ENCODE assay signal across 9 mouse cellular contexts in the genomic region with DNA sequence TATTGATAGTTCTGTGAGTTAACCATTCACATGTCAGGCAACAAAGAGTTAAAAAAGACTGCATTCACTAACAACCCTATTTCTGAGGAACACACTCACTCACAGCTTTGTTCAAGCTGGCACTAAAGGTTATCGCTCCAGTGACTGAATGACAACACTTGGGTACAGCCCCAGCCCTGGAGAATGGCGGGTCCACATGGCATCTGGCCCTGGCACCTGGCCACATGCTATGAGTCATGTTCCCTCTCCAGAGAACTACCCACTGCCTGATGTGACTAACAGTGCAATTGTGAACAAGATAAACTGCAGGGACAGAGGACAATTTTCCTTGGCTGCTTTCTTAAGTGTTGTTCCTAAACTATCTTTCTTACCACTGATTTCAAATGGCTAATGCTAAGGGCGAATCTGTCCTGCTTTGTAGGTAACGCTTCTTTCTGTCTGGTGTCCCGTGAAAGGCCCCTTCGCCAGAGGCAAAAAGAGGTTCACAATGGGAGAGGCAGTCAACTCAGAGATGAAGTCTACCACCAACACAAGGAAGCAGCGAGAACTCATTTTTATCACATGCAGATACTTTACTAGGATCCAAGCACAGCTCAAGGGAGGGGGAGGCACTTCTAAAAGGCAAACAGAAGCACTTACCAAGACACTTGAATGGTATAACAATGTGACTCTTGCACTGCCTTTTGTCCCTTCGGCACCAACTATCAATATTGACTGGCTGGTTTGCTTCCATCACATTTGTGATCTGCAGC. TPM values are rescaled to one million over a fixed set of nuclear protein-coding genes. Genes with fewer than 3 reads are reported as not detected.
DNase-seq lines count a peak whose midpoint lies in the region; ATAC-seq lines count a peak whose summit lies in the region.
"Had no signal": no experiment of that assay in that cellular context is flagged by ENCODE, and none has a peak within 500 bp of the region (broad histone marks: within the 10 kb centered on the region; RNA-seq: fewer than 3 reads in every experiment).

No protein-coding gene starts in this region.

- H3K27me3 ChIP-seq in kidney, embryonic 15.5 days: no peaks in the 10 kb centered on the region
- no peaks in the 10 kb centered on the region for H3K27me3 ChIP-seq in hindbrain, embryonic 16.5 days (replicated peaks; ENCODE audit: control insufficient read depth, insufficient read depth, low read length)
- H3K27me3 ChIP-seq: liver, embryonic 13.5 days had no signal

- ATAC-seq in kidney, embryonic 15.5 days (replicated peaks; ENCODE audit: low FRiP score): no peak
- ATAC-seq in hindbrain, embryonic 16.5 days: peak; percentile 84

- H3K9me3 ChIP-seq in kidney, embryonic 15.5 days (replicated peaks): no peaks in the 10 kb centered on the region
- H3K9me3 ChIP-seq in hindbrain, embryonic 16.5 days (ENCODE audit: control insufficient read depth, low read length): no peaks in the 10 kb centered on the region
- H3K9me3 ChIP-seq: liver, embryonic 13.5 days had no signal

- H3K4me2 ChIP-seq in kidney, embryonic 15.5 days: no peak overlapping the region
- H3K4me2 ChIP-seq in hindbrain, embryonic 16.5 days (ENCODE audit: low read length): no peak overlapping the region
- H3K4me2 ChIP-seq: liver, embryonic 13.5 days had no signal

- no peak overlapping the region for H3K9ac ChIP-seq in kidney, embryonic 15.5 days
- H3K9ac ChIP-seq in hindbrain, embryonic 16.5 days (ENCODE audit: low read depth, low read length): no peak overlapping the region
- H3K9ac ChIP-seq: liver, embryonic 13.5 days had no signal

- peaks cover 46% of the 10 kb centered on the region for H3K36me3 ChIP-seq in kidney, embryonic 15.5 days
- peaks cover 2% of the 10 kb centered on the region; the same call in 1 of the 2 replicates for H3K36me3 ChIP-seq in hindbrain, embryonic 16.5 days (ENCODE audit: control insufficient read depth, insufficient read depth, low read length)

- H3K4me1 ChIP-seq in kidney, embryonic 15.5 days: peaks cover 6% of the 10 kb centered on the region
- H3K4me1 ChIP-seq in hindbrain, embryonic 16.5 days (ENCODE audit: control insufficient read depth, insufficient read depth, low read depth, low read length): peaks cover 9% of the 10 kb centered on the region

- peak; percentile 64 for DNase-seq in kidney, adult 11 months
- DNase-seq in cerebellum, adult 18-20 months: peak; percentile 84 to 85
- DNase-seq in gastrocnemius, postnatal 10 days: peak; percentile 81
- peak; percentile 76 to 87 for DNase-seq in left cerebral cortex, adult 8-10 months (ENCODE audit: low spot score in 2 of 2)
- peak; percentile 59 for DNase-seq in ovary, postnatal 10 days (ENCODE audit: low spot score)
- peak; percentile 90 to 93 for DNase-seq in urinary bladder, postnatal 36 days (ENCODE audit: low spot score in 2 of 2)
- DNase-seq: liver, embryonic 13.5 days had no signal

- H3K4me3 ChIP-seq in kidney, embryonic 15.5 days (replicated peaks): no peak overlapping the region
- H3K4me3 ChIP-seq in hindbrain, embryonic 16.5 days (ENCODE audit: low read length): no peak overlapping the region
- H3K4me3 ChIP-seq: liver, embryonic 13.5 days had no signal

- WGBS in kidney, embryonic 15.5 days: 82% methylated on average over 8 of the region's 8 CpGs
- 64% methylated on average over 8 of the region's 8 CpGs for WGBS in hindbrain, embryonic 16.5 days

- no peak overlapping the region for H3K27ac ChIP-seq in kidney, embryonic 15.5 days
- H3K27ac ChIP-seq in hindbrain, embryonic 16.5 days (ENCODE audit: low read depth, low read length): peak overlapping the region; percentile 39; the same call in 1 of the 2 replicates
- H3K27ac ChIP-seq: liver, embryonic 13.5 days had no signal

RNA-seq across cellular contexts. Expression of a gene that starts 35.1 kb away (rescaled TPM):
- polyA plus RNA-seq in kidney, embryonic 15.5 days (2015; fragmentation: Nextera tagmentation; extraction: Ambion mirVana): 325 and 336 TPM in 2 replicates
- 100 to 1,000 TPM; 137 to 148 TPM for total RNA-seq in gastrocnemius, postnatal 10 days (2021)
- 464 and 482 TPM in 2 replicates for polyA plus RNA-seq in hindbrain, embryonic 16.5 days (2015; fragmentation: Nextera tagmentation; extraction: Ambion mirVana)
- 100 to 1,000 TPM; 531 to 605 (median 581) TPM for total RNA-seq in left cerebral cortex, adult 8-10 months (2022)

RNA-seq across cellular contexts. Expression of a gene that starts 44.9 kb away (rescaled TPM):
- 32.0 and 32.5 TPM in 2 replicates for polyA plus RNA-seq in kidney, embryonic 15.5 days (2015; fragmentation: Nextera tagmentation; extraction: Ambion mirVana)
- total RNA-seq in gastrocnemius, postnatal 10 days (2021): under 1 TPM; 0.20 to 0.66 TPM
- polyA plus RNA-seq in hindbrain, embryonic 16.5 days (2015; fragmentation: Nextera tagmentation; extraction: Ambion mirVana): 0.93 and 1.2 TPM in 2 replicates
- total RNA-seq in left cerebral cortex, adult 8-10 months (2022): 1 to 10 TPM in 3 of 4 experiments, under 1 TPM in 1; 0.96 to 9.2 (median 4.0) TPM
